Mouse (Mus musculus): ENCODE results near the gene Rad51.
A peak's percentile ranks its signal among the peaks of the same experiment; 100 is the strongest.

Gene Rad51

DNA sequence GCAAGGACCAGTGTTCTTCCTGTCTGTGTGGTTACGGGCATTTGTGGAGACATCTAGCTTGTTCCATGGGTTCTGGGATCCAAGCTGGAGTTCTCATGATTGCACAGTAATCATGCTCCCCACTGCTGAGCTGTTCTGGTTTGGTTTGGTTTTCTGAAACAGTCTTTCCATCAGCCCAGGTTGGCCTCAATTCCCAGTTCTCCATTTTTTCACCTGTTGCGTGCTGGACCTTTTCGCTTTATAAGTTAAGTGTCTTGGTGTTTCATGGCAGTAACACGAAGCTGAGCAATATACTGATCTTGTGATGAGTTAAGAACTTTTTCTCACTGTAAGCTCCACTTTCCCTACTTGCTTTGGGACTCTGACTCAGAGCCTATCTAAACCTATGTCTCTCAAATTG lies 51.4 kb downstream of the Rad51 start:
- no peak for DNase-seq (ENCODE audit: low read depth)

DNA sequence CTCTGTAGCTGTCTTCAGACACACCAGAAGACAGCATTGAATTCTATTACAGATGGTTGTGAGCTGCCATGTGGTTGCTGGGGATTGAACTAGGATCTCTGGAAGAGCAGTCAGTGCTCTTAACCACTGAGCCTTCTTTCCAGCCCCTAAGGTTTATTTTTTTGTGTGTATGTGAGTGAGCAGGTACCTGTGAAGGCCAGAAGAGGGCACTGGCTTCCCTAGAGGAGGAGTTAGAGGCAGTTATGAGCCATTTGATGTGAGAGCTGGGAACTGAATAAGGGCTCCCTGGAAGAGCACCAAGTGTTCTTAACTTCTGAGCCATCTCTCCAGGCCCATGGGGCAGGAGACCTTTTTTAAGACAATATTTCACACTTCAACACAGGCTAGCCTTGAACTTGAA lies 52.8 kb downstream of the Rad51 start:
- no peak for DNase-seq (ENCODE audit: low read depth)

DNA sequence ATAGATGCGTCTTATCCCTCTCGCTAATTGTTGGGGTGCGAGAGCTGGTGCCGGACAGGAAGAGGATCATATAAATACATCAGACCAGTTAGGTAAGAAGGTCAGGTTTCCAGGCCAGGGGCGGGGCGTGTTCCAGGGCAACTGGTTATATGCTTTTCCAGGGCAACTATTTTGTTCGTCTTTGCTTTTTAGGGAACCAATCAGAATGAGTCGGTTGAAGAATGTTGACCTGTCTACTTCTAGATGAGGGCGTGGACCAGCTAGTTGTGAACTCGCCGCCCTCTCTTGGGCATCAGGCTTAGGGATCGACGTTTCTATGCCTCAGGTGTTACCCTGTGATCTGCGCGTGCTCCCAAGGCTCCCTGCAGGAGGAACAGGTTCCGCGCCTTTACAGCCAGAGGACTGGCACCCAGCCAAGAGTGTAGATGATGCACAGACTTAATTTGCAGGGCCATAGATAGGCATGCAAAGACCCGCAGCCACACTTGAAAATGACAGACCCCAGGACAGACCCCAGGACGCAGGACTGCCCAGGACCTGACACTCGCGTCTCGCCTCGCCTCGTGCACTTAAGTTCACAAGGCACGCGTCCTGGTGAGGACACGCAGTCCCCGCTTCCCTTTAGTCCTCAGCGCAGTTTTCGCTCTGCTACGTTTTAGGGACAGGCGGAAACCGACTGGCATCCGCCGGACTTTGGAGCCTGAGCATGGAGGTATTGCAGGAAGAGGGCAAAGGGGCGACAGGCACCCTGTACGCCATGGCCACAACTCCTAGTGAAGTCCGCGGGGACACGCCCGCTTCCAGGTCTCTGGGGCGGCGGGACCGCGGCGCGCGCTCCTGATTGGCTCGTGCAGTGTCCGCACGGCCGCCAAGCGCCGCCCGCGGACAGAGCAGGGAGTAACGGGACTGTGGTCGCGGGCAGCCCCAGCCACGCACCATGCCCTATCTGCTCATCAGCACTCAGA lies 54.6 kb downstream of the Rad51 start, which contains the start of gene Gchfr:
Gchfr (plus strand) TSS at position 873 of the 965 bp plus-strand sequence.
- peak; percentile 52 for DNase-seq (ENCODE audit: low read depth)

DNA sequence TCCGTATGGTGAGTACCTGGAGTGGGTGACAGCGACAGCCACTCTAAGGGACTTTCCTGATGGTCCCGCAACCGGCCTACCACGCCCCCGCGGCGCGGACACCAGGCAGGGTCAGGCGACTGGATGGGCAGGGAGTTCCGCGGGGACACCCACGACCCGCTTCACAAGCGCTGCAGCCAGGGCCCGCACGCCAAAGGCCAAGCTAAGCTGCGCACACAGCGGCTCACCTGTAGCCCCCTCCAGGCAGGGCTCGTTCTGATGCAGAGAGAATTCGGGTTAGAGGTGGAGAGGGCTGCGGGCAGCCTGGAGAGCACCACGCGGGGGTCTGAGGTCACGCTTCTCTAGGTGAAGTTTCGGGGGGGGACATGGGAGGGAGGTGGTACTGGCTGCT lies 55.3 kb downstream of the Rad51 start:
- no peak for DNase-seq (ENCODE audit: low read depth)

DNA sequence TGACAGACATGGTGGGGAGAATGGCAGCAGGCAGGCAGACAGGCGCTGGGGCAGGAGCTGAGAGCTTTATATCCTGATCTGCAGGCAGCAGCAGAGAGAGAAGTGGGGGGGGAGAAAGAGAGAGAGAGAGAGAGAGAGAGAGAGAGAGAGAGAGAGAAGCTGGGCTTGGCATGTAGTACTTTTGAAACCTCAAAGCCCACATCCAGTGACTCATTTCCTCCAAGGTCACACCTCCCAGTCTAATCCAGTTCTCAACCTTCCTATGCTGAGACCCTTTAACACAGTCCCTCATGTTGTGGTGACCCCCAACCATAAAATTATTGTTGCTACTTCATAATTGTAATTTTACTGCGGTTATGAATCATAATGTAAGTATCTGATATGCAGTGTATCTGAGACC lies 57.7 kb downstream of the Rad51 start:
- DNase-seq (ENCODE audit: low read depth): no peak

DNA sequence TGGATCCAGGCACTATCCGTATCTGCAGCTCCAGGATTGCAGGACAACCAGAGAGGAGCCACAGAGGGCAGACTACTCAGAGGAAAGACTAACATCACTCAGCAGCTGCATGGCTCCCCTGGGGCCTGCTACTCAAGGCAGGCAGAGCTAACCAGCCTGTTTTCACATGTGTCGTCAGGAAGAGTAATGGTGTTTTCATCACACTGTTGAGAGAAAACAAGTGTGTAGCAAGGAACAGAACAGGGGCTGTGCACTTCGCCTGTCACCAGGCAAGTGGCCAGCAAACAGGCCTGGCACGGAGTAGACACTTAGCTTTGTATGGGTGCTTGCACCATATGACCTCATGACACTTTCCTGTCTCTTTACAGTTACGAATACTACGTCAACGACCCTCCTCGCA lies 59.0 kb downstream of the Rad51 start:
- no peak for DNase-seq (ENCODE audit: low read depth)

DNA sequence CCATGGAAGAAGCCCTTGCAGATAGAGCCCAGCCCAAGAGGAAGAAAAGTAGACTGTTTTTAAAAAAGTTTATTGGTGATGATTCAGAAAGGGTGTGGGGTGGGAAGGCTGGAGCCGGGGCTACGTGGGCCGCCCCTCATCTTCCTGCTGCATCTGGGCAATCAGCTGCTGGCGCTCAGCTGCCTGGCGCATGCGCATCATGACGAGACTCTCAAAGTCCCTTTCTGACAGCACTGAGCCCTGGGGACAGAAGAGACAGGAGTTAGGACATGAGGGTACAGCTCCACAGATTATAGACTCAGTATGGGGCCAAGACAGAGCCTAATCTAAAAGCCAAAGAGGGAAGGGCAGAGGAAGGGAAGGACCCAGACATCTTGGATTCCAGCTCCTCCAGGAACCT lies 59.9 kb downstream of the Rad51 start:
- DNase-seq (ENCODE audit: low read depth): no peak

DNA sequence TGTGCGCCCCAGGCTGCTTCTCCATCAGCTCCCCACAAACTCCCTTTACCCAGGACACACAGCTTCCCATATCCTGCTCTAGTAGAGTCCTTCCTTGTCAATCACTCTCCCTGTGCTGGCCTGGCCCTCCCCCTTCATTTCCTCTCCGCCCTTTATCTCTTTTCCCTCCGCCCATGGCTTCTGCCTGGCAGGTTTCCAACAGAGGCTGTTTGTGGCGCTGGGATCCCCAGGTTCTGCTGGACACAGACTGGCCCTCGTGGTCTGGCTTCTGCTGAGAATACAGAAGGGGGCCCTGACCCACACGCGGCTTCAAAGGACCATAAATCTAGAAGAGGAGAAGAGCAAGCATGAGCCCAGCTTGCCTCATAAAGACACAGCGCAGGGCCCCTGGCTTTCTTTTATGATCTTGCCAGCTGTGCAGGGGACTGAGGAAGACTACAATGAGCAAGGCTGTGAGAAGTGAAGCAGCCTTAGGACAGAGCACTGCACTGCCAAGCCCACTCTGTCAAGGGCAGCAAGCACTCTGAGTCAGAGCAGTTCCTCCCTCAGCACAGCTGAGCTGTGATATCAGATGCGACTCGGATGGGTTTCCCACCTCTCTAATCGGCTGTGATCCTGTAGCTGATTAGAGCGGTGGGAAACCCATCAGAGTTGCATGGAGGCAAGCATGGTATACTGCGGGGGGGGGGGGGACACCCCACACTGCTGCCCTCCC lies 60.4 kb downstream of the Rad51 start:
- DNase-seq (ENCODE audit: low read depth): no peak

DNA sequence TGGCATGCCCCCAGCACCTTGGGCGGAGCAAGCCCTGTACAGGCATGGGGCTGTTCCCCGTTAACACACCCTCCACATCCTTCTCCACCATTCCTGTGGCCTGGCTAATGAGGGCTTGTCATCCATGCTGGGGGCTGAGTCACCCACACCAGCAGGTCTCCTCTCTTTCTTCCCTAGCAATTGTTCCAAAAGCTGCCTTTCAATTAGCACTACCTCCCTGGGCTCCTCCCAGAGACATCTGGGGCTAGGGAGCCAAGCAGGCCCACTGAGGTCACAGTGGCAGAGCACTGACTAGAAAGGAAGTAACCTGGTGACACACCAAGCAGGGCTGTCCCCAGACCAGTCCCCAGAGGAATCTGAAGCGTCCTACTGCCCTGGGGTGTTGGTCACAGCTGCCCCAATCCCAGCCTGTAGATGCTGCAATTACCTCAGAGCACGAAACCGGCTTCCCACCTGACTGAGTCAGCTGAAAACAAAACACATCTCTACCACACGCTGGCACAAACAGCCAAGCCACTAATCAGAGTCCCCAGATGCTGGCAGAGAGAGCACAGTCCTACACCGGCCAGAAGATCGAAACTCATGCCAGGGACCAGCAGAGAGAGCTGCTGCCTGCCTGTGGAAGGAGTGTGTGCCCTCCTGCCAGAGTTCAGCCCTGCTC lies 61.5 kb downstream of the Rad51 start, which contains the start of gene Gm14137:
Gm14137 (plus strand) TSS at position 519 of the 661 bp plus-strand sequence.
- DNase-seq (ENCODE audit: low read depth): no peak

DNA sequence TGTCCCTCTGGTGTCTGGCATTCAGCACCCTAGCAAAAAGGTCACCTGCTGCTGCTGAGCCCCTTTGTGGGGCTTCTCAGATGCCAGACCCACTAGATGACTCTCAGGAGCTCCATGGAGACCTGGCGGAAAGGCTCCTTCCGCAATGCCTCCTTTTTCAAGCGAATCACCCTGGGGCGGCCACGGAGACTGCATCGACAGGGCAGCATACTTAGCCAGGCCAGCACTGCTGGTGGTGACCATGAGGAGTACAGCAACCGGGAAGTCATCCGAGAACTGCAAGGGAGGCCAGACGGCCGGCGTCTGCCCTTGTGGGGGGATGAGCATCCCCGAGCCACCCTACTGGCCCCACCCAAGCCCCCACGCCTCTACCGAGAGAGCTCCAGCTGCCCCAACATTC lies 62.3 kb downstream of the Rad51 start:
- no peak for DNase-seq (ENCODE audit: low read depth)

DNA sequence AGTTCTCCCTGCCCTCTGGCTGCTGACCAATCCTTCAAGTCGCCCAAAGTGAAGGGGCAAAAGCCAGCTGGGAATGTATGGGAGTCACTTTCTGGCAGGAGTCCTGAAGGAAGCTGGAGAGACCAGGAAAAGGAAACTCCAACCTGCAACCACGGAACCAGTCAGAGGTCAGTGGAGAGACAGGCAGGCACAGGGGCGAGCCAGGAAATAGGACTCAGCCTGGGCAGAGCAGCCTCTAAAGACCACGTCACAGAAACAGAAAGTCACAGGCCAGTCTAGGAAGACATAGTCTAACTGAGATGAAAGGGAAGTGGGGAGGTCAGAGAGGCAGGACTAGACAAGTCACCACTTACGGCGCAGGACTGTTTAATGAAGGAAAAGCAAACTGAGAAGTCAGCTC lies 63.0 kb downstream of the Rad51 start:
- no peak for DNase-seq (ENCODE audit: low read depth)

DNA sequence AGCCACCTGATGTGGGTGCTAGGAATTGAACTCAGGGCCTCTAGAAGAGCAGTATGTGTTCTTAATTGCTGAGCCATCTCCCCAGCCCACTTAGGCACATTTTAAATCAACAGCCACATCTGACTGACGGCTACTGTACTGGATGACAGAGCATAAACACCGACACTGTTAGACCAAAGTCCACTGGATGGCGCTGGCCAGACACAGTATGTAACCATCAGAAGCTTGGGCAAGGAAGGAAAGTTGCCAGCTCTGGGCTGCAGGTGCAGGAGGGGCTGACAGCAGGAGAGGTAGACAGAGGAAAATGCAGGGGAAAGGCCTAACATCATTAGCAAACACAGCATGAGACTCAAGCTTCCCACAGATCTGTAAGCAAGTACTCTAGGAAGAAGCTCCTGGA lies 64.2 kb downstream of the Rad51 start:
- DNase-seq (ENCODE audit: low read depth): no peak

DNA sequence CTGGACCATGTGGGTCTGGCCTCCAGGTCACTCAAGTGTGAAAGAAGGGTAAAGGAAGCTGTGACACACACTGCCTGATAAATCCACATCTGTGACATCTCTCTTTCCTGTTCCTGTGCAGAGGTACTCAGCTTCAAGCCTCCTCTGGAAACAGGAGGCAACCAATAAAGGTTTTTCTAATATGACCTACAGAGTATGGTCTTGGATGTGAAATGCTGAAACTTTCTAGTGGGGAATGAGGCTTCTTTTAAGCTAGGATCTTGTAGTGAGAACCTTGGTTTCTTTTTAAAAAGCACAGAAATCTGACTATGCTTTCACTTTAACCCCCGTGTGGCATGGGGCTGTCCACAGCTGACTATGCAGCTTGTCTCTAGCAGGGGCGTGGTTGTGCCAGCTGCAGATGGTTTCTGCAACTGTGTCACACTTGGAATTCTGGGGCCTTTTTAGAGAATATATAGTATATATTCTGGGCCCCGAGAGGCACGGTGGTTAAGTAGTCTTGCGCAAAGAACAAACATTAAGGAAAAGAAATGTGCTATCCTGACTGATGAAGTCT lies 64.9 kb downstream of the Rad51 start:
- DNase-seq (ENCODE audit: low read depth): no peak

DNA sequence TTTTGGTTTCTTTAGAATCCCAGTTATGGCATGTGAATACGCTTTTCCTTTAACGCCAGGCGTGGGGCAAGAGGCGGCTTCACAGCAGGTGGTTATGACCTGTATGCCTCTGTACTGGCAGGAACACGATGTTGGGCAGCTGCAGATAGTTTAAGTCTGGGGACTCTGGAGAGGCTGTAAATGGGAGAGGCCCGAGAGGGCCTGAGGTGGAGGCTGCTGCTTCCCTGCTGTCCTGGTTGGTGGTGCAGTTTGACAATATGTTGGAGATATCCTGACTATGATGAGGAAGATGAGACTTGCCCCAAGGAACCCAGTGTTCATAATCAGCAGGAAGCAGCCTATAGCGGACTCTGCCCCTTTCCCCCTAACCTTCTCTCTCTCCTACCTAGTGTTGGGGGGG lies 70.3 kb downstream of the Rad51 start:
- no peak for DNase-seq (ENCODE audit: low read depth)

DNA sequence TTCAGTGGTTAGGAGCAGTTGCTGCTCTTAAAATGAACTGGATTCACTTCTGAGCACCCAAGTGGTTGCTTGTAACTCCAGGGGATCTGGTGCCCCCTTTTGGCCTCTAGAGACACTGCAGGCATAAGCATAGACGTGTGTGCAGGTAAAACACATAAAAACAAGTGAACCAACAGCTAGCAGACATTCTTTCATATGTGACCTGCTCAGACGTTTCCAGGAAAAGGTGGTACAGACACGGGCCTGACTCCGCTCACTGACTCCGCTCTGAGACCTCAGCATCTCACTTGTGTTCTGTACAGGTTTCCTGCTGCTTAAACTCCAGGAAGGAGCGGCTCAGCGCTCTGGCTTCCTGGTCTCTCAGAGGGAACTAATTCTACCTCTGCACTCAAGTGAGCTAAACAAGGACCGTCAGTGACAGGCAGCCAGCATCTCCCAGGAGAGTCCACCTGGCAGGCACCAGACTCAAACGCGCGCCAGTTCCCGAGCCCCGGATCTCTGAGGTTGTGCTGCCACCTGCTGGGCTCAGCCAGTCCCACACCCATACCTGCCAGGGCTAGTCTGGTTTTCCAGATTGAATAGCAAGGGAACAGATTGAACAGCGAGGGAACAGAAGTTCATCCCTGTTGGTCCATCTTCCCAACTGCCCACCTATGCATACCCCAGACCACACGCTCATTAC lies 76.6 kb downstream of the Rad51 start:
- DNase-seq (ENCODE audit: low read depth): peak; percentile 88

DNA sequence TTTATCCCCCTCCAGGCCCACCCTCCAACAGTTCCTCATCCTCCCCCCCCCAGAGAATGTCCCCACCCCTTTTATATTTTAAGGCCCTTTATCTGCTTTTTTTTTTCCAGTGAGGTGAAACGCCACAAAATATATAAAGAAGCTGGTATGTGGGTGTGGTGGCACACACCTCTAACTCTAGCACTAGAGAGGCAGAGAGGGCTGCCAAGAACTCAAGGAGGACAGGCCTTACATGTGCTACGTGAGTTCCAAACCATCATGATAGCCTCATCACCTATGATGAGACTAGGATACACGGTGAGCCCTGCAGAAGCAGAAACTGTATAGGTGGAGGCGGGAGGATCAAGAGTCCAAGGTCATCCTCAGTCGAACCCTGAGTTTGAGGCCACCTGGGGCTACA lies 78.4 kb downstream of the Rad51 start:
- DNase-seq (ENCODE audit: low read depth): no peak

DNA sequence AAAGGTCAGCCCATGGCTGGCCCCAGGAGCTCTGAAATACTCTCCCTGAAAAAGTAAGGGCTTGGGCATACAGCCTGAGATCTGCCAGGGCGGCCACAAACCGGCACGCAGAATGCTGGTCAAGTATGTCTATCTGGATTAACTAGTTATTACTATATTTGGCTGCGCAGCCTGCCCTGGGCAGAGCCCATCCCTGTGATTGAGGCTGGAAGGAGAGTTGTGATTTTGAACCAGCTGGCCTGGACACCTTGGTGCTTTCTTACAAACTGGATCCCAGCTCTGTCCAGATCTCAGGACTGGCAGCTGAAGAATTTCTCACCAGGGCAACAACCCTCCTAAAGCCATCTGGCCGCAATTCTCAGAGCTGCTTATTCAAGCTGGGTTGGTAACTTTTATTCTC lies 81.5 kb downstream of the Rad51 start:
- DNase-seq (ENCODE audit: low read depth): no peak

DNA sequence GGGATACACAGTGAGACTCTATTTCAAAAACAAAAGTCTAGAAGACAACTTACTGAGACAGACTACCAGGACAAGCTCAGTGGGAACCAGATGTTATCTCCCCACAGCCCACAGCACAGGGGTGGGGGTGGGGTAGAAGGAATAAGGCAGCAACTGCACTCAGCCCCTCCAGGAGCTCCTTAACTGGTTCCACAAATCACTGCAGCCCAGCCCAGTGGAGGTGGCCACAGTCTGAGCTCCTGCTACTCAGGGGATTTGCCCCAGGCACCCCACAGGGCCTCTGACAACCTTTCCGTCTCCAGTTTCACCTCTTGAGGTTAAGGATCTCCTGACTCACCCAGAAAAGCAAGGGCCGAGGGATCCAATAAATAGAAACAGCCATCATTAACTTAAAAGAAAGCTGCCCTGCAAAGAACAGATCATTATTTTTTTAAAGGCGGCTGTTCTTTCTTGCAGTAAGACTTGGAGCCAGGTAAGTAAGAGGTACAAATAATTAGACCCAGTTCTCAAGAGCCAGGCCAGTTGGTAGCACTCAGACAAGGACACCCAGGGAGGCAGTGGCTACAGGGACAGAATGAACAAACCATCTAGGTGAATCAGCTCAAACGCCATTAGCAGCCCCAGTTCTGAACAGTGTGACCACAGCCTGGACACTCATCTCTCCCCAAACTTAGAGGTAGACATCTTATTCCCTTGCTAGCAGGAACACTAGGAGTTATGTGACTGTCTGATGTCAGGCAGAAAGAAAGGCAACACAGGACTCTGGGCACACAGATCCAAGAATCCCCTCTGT lies 83.9 kb downstream of the Rad51 start:
- DNase-seq (ENCODE audit: low read depth): no peak

Data from naive thymus-derived CD4-positive, alpha-beta T cell, adult 2 months (primary cell).